Mouse (Mus musculus) intestine, postnatal 0 days (tissue): ENCODE data around the gene Hnrnpf. TPM values are rescaled to one million over a fixed set of nuclear protein-coding genes. Genes with fewer than 3 reads are reported as not detected.
A peak's percentile ranks its signal among the peaks of the same experiment; 100 is the strongest.

Experiments used
- ATAC-seq: fragments of 200-750 bp; cut with Nextera tagmentation; 2 replicates; pipeline ENCODE4 v1.8.0; 2017; ENCODE audit warnings: mild to moderate bottlenecking, moderate TSS enrichment, moderate library complexity
- H3K27ac ChIP-seq: fragments of 300-500 bp; sonication (generic); 2 replicates; pipeline ENCODE4 v1.5.1; 2014; ENCODE audit warnings: mild to moderate bottlenecking, low read depth, low read length, moderate library complexity
- H3K27me3 ChIP-seq: fragments of 300-500 bp; sonication (generic); replicated peaks from 2 replicates; pipeline ENCODE4 v1.6.1; 2014; ENCODE audit warnings: low read length, mixed read lengths; ENCODE audit not compliant: control insufficient read depth, insufficient read depth
- H3K36me3 ChIP-seq: fragments of 300-500 bp; sonication (generic); 2 replicates; pipeline ENCODE4 v1.6.1; 2014; ENCODE audit warnings: mild to moderate bottlenecking, moderate library complexity; ENCODE audit not compliant: control insufficient read depth, insufficient read depth
- H3K4me1 ChIP-seq: fragments of 300-500 bp; sonication (generic); replicated peaks from 2 replicates; pipeline ENCODE4 v1.6.1; 2014; ENCODE audit warnings: antibody characterized with exemption, low read length, mixed read lengths; ENCODE audit not compliant: control insufficient read depth, insufficient read depth
- H3K4me2 ChIP-seq: fragments of 300-500 bp; sonication (generic); replicated peaks from 2 replicates; pipeline ENCODE4 v1.6.1; 2014; ENCODE audit warnings: low read depth, mild to moderate bottlenecking, moderate library complexity
- H3K4me3 ChIP-seq: fragments of 300-500 bp; sonication (generic); 2 replicates; pipeline ENCODE4 v1.5.1; 2014; ENCODE audit warnings: low read depth, low read length
- H3K9ac ChIP-seq: fragments of 300-500 bp; sonication (generic); 2 replicates; pipeline ENCODE4 v1.6.1; 2014; ENCODE audit warnings: mild to moderate bottlenecking, low read depth, low read length
- H3K9me3 ChIP-seq: fragments of 300-500 bp; sonication (generic); 2 replicates; pipeline ENCODE4 v1.6.1; 2016; ENCODE audit warnings: mixed run types; ENCODE audit not compliant: control insufficient read depth
- CTCF ChIP-seq: sonication (generic); IDR thresholded peaks from 2 replicates; pipeline ENCODE4 v1.5.1; 2016; ENCODE audit warnings: low read depth, mild to moderate bottlenecking, control low read depth, antibody characterized with exemption, moderate library complexity
- WGBS: fragments of 180-500 bp; shearing (Covaris S2); extraction: QIAGEN DNeasy Blood & Tissue Kit; methylation state at CpG from one replicate; pipeline ENCODE4 v1.1.7; 2014; 5-methylcytosine and 5-hydroxymethylcytosine counted together
- polyA plus RNA-seq: library from polyadenylated mRNA; unstranded; fragments of >200 nt; fragmentation: Nextera tagmentation; extraction: Ambion mirVana; gene quantifications from 2 replicates; pipeline ENCODE4 v1.2.1, GENCODE M21; 2015

The Hnrnpf gene
- polyA plus RNA-seq, 1 experiment from 2014 or later = 340 TPM

DNA sequence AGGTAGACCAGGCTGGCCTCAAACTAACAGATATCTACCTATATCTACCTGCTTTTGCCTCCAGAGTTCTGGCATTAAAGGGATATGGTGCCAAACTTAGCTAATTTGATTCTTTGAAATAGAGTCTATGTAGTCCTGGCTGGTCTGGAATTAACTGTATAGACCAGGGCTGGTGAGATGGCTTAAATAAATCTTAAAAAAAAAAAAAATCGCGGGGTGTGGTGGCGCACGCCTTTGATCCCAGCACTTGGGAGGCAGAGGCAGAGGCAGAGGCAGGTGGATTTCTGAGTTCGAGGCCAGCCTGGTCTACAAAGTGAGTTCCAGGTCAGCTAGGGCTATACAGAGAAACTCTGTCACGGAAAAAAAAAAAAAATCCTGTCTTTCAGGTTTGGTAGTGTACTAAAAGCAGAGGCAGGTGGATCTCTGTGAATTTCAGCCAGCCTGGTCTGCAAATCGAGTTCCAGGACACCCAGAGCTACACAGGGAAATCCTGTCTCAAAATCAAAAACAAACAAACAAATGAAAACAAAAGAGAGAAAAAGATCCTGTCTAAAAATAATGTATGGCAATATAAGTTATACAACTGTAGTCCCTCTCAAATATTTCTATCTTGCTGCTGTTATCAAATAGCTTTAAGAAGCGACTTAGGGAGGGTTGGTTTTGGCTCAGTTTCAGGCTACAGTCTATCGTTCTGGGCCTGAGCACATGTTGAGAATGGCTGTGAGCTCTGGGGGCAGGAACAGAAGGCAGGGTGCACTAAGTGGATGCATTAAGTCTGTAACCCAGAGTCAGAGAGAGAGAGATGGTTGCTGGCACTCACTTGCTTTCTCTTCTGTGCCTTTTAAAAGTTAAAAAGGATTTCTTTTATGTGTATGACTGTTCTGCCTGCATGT, 1.6 kb downstream of the Hnrnpf start:
- Histone ChIP-seq H3K4me1 (no peaks in the 10 kb centered on the region), H3K27me3 (no peaks in the 10 kb centered on the region), H3K4me2 (no peak overlapping the region), H3K36me3 (no peaks in the 10 kb centered on the region), H3K9ac (no peak overlapping the region), H3K27ac (no peak overlapping the region), H3K4me3 (no peak overlapping the region), H3K9me3 (no peaks in the 10 kb centered on the region)
- 66% methylated on average over 9 of the region's 9 CpGs for WGBS
- TF ChIP-seq CTCF = no peak
- no peak for ATAC-seq

GRCm38 (mm10) chr6:117902556-117902955, 2.4 kb downstream of the Hnrnpf start:
- no peaks in the 10 kb centered on the region for H3K27me3 ChIP-seq
- no peaks in the 10 kb centered on the region for H3K9me3 ChIP-seq
- H3K4me3 ChIP-seq = no peak overlapping the region
- H3K9ac ChIP-seq = no peak overlapping the region
- no peak overlapping the region for H3K27ac ChIP-seq
- no peaks in the 10 kb centered on the region for H3K4me1 ChIP-seq
- 84% methylated on average over 4 of the region's 4 CpGs for WGBS
- no peak for TF ChIP-seq CTCF
- H3K36me3 ChIP-seq = no peaks in the 10 kb centered on the region
- ATAC-seq = no peak
- H3K4me2 ChIP-seq = no peak overlapping the region

DNA sequence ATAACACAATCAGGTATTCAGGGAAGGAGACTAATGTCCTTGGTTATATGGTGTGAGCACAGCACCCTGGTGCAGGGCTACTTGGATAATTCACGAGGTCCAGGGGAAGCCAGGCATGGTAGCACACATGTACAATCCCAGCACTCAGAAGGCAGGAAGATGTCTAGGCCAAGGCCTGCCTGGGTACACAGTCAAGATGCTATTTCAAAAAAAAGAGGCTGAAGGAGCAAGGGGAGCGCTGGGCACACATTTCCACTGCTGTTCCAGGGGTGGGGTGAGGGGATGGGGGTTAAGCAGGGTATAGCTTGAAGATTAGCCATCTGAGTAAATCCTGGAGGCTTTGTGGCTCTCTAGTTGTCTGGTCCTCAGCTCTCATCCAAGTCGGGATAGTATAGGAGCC, 3.7 kb downstream of the Hnrnpf start:
- Histone ChIP-seq H3K4me3 (no peak overlapping the region), H3K27ac (no peak overlapping the region), H3K4me1 (no peaks in the 10 kb centered on the region), H3K9ac (no peak overlapping the region), H3K9me3 (no peaks in the 10 kb centered on the region), H3K27me3 (no peaks in the 10 kb centered on the region), H3K36me3 (no peaks in the 10 kb centered on the region), H3K4me2 (no peak overlapping the region)
- TF ChIP-seq CTCF = no peak
- no peak for ATAC-seq
- 82% methylated on average over 3 of the region's 3 CpGs for WGBS

DNA sequence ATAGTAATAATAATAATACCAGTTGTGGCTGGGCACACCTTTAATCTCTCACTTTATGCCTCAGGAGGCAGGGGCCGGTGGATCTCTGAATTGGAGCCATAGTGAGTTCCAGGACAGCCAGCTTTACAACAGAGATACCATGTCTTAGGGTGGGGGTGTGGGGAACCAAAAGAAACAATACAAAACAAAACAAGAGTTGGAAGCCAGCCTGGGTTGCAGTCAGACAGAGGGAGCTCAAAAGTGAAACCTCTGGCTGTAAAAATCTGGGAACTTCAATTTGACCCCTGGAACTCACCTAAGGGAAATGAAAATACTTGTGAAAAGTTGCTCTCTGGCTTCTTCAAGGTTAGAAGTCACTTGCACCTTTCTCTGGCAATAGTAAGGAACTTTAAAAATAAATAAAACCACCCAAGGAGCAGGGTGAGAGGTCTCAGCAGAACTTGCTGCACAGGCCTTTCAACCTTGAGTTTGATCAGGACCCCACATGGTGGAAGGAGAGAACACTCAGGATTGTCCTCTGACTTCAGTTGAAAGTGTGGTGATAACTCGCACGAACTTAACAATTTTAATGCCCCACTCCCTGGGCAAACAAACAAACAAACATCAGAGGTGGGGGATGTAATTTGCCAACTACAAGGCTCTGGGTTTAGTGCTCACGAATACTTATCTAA, 5.3 kb downstream of the Hnrnpf start:
- Histone ChIP-seq H3K9ac (0 out of 2 replicates have a peak overlapping the region, but pooled peaks have one; percentile 99), H3K9me3 (no peaks in the 10 kb centered on the region), H3K4me1 (no peaks in the 10 kb centered on the region), H3K36me3 (no peaks in the 10 kb centered on the region), H3K27me3 (no peaks in the 10 kb centered on the region), H3K27ac (peak overlapping the region; percentile 99; the same call in 1 of the 2 replicates), H3K4me2 (peak overlapping the region; percentile 79), H3K4me3 (peak overlapping the region; percentile 95; the same call in 1 of the 2 replicates)
- 11% methylated on average over 4 of the region's 4 CpGs for WGBS
- ATAC-seq = no peak
- TF ChIP-seq CTCF = no peak

- H3K27me3 ChIP-seq = no peaks in the 10 kb centered on the region
- H3K27ac ChIP-seq = peak overlapping the region; percentile 99
- TF ChIP-seq CTCF = no peak
- no peaks in the 10 kb centered on the region for H3K4me1 ChIP-seq
- H3K4me2 ChIP-seq = peak overlapping the region; percentile 79
- H3K9ac ChIP-seq = peak overlapping the region; percentile 99
- H3K4me3 ChIP-seq = peak overlapping the region; percentile 95
- under 1% methylated on average over 25 of the region's 25 CpGs for WGBS
- no peaks in the 10 kb centered on the region for H3K9me3 ChIP-seq
- ATAC-seq = 0 out of 2 replicates have a peak, but pooled peaks have one; percentile 3
- H3K36me3 ChIP-seq = no peaks in the 10 kb centered on the region
These were observed 5.9 kb downstream of the Hnrnpf start for GRCm38 (mm10) chr6:117906015-117906531.
